Mouse (Mus musculus) splenic B cell, adult 2 months (primary cell): ENCODE data around the gene Plxdc1.
A peak's percentile ranks its signal among the peaks of the same experiment; 100 is the strongest.
"Not testable (repeated sequence)": the region's sequence is repeated elsewhere in the genome, so short reads cannot be mapped to it uniquely, and the experiment has no call there.

ENCODE experiments used
- DNase-seq: peaks from one replicate; pipeline ENCODE4 v3.0.0-alpha.2; 2011; ENCODE audit warnings: low read depth, low spot score
- H3K27me3 ChIP-seq: 2 replicates; pipeline ENCODE4 v1.6.1; 2012; ENCODE audit warnings: mild to moderate bottlenecking, low read length, moderate library complexity, mixed read lengths; ENCODE audit not compliant: control insufficient read depth, poor library complexity, insufficient read depth, severe bottlenecking
- H3K36me3 ChIP-seq: 2 replicates; pipeline ENCODE4 v1.6.1; 2012; ENCODE audit warnings: mild to moderate bottlenecking, low read length, moderate library complexity, mixed read lengths; ENCODE audit not compliant: control insufficient read depth, poor library complexity, insufficient read depth, severe bottlenecking

The Plxdc1 gene

GRCm38 (mm10) chr11:97960907-97961306, 25.3 kb downstream of the Plxdc1 start:
- Histone ChIP-seq H3K27me3 (no peaks in the 10 kb centered on the region), H3K36me3 (no peaks in the 10 kb centered on the region)
- DNase-seq = peak; percentile 65

GRCm38 (mm10) chr11:97959300-97959680, 27.0 kb downstream of the Plxdc1 start:
- Histone ChIP-seq H3K36me3 (no peaks in the 10 kb centered on the region), H3K27me3 (no peaks in the 10 kb centered on the region)
- DNase-seq = no peak

GRCm38 (mm10) chr11:97958641-97959299, 27.5 kb downstream of the Plxdc1 start:
- Histone ChIP-seq H3K27me3 (no peaks in the 10 kb centered on the region), H3K36me3 (no peaks in the 10 kb centered on the region)
- DNase-seq = no peak

- H3K36me3 ChIP-seq = no peaks in the 10 kb centered on the region
- no peak for DNase-seq
- H3K27me3 ChIP-seq = no peaks in the 10 kb centered on the region
Measured at GRCm38 (mm10) chr11:97956905-97957560, 29.2 kb downstream of the Plxdc1 start.

GRCm38 (mm10) chr11:97955915-97956314, 30.3 kb downstream of the Plxdc1 start:
- Histone ChIP-seq H3K36me3 (no peaks in the 10 kb centered on the region), H3K27me3 (no peaks in the 10 kb centered on the region)
- no peak for DNase-seq

- DNase-seq = no peak
- no peaks in the 10 kb centered on the region for H3K36me3 ChIP-seq
- H3K27me3 ChIP-seq = no peaks in the 10 kb centered on the region
Measured at GRCm38 (mm10) chr11:97955146-97955902, 30.9 kb downstream of the Plxdc1 start.

GRCm38 (mm10) chr11:97954469-97955141, 31.6 kb downstream of the Plxdc1 start:
- no peaks in the 10 kb centered on the region for H3K27me3 ChIP-seq
- no peaks in the 10 kb centered on the region for H3K36me3 ChIP-seq
- no peak for DNase-seq

- Histone ChIP-seq H3K27me3 (no peaks in the 10 kb centered on the region), H3K36me3 (no peaks in the 10 kb centered on the region)
- DNase-seq = no peak
Measured at GRCm38 (mm10) chr11:97953939-97954275, 32.3 kb downstream of the Plxdc1 start.

- Histone ChIP-seq H3K27me3 (no peaks in the 10 kb centered on the region), H3K36me3 (no peaks in the 10 kb centered on the region)
- no peak for DNase-seq
Measured at GRCm38 (mm10) chr11:97953179-97953938, 32.9 kb downstream of the Plxdc1 start.

- H3K27me3 ChIP-seq = no peaks in the 10 kb centered on the region
- H3K36me3 ChIP-seq = no peaks in the 10 kb centered on the region
- no peak for DNase-seq
Measured at GRCm38 (mm10) chr11:97952367-97953006, 33.8 kb downstream of the Plxdc1 start.

- Histone ChIP-seq H3K27me3 (no peaks in the 10 kb centered on the region), H3K36me3 (no peaks in the 10 kb centered on the region)
- DNase-seq = no peak
Measured at GRCm38 (mm10) chr11:97949703-97950475, 36.4 kb downstream of the Plxdc1 start.

GRCm38 (mm10) chr11:97947426-97947825, 38.8 kb downstream of the Plxdc1 start:
- peak; percentile 67 for DNase-seq
- no peaks in the 10 kb centered on the region for H3K27me3 ChIP-seq
- H3K36me3 ChIP-seq = no peaks in the 10 kb centered on the region

GRCm38 (mm10) chr11:97945738-97946289, 40.4 kb downstream of the Plxdc1 start:
- not testable (repeated sequence) for H3K36me3 ChIP-seq, H3K27me3 ChIP-seq
- DNase-seq = peak; percentile 64
